Mouse (Mus musculus) CH12.LX (cell line): ENCODE measurements at regions not wholly inside any gene's neighbourhood (a gene's known extent, or its start where the extent isn't known, plus 50 kb on each side); places are given as distances from the start of the nearest gene placed in this dataset.

Experiments used
- DNase-seq: peaks from one replicate; pipeline ENCODE4 v3.0.0-alpha.2; 2013; ENCODE audit errors: extremely low read depth
- H3K27ac ChIP-seq: 2 replicates; pipeline ENCODE4 v1.5.1; 2012; ENCODE audit warnings: low read depth, mild to moderate bottlenecking, control low read depth, moderate library complexity; ENCODE audit not compliant: insufficient read depth
- H3K27me3 ChIP-seq: replicated peaks from 2 replicates; pipeline ENCODE3; 2012; ENCODE audit warnings: inconsistent platforms
- H3K36me3 ChIP-seq, 2 experiments: replicated peaks in 1 of 2; 2 replicates each; pipeline versions ENCODE3 to v1.6.1; 2012; ENCODE audit warnings: inconsistent platforms in 1 of 2, low read length in 1 of 2, mild to moderate bottlenecking in 1 of 2, mixed read lengths in 1 of 2, moderate library complexity in 1 of 2; ENCODE audit not compliant: control insufficient read depth in 1 of 2, insufficient read depth in 1 of 2
- H3K4me1 ChIP-seq, 2 experiments: 2 replicates each; pipeline ENCODE4 v1.6.1; 2012; ENCODE audit warnings: inconsistent platforms in 1 of 2, moderate library complexity in 1 of 2; ENCODE audit not compliant: insufficient read depth in 2 of 2, control insufficient read depth in 1 of 2
- H3K4me2 ChIP-seq: 2 replicates; pipeline ENCODE4 v1.6.1; 2012; ENCODE audit warnings: low read depth, mild to moderate bottlenecking, control low read depth; ENCODE audit not compliant: poor library complexity, insufficient read depth, severe bottlenecking
- H3K4me3 ChIP-seq, 3 experiments: fragments of 150-350 bp in 1 of 3; sonication (generic) in 1 of 3; replicated peaks in 1 of 3; 2 replicates each; pipeline versions ENCODE3 to v1.5.1; 2011 to 2012; ENCODE audit warnings: low read depth in 2 of 3, low read length in 2 of 3, mild to moderate bottlenecking in 2 of 3, moderate library complexity in 2 of 3, control low read depth in 1 of 3, improper control_type of control experiment in 1 of 3, inconsistent platforms in 1 of 3, mixed read lengths in 1 of 3; ENCODE audit not compliant: poor library complexity in 1 of 3
- H3K79me2 ChIP-seq: replicated peaks from 2 replicates; pipeline ENCODE4 v1.6.1; 2012; ENCODE audit warnings: mild to moderate bottlenecking, moderate library complexity; ENCODE audit not compliant: control insufficient read depth, poor library complexity, insufficient read depth, severe bottlenecking; ENCODE audit errors: extremely low read depth
- H3K9ac ChIP-seq: 2 replicates; pipeline ENCODE4 v1.6.1; 2012; ENCODE audit warnings: low read depth, mild to moderate bottlenecking, control low read depth, moderate library complexity; ENCODE audit not compliant: insufficient read depth
- H3K9me3 ChIP-seq: replicated peaks from 2 replicates; pipeline ENCODE3; 2012; ENCODE audit warnings: low read length, inconsistent platforms, mixed read lengths
- E2F4 ChIP-seq: IDR thresholded peaks from 2 replicates; pipeline ENCODE4 v1.6.1; 2011; ENCODE audit warnings: low read depth, low read length, improper control_type of control experiment; ENCODE audit not compliant: insufficient replicate concordance
- ELF1 ChIP-seq: IDR thresholded peaks from 2 replicates; pipeline ENCODE4 v1.6.1; 2014; ENCODE audit warnings: low read depth, mild to moderate bottlenecking, inconsistent platforms, low read length, improper control_type of control experiment
- GABPA ChIP-seq: IDR thresholded peaks from 2 replicates; pipeline ENCODE4 v1.6.1; 2012; ENCODE audit warnings: low read depth, low read length, improper control_type of control experiment, inconsistent platforms; ENCODE audit not compliant: insufficient replicate concordance
- HCFC1 ChIP-seq: IDR thresholded peaks from 2 replicates; pipeline ENCODE4 v1.6.1; 2012; ENCODE audit warnings: low read depth, mild to moderate bottlenecking, inconsistent platforms, low read length, improper control_type of control experiment
- IRF4 ChIP-seq: IDR thresholded peaks from 2 replicates; pipeline ENCODE4 v1.6.1; 2014; ENCODE audit warnings: low read depth, mild to moderate bottlenecking, inconsistent platforms, low read length, improper control_type of control experiment
- KAT2A ChIP-seq: IDR thresholded peaks from 2 replicates; pipeline ENCODE4 v1.6.1; 2012; ENCODE audit warnings: low read length, improper control_type of control experiment, inconsistent platforms; ENCODE audit not compliant: insufficient replicate concordance
- MAFK ChIP-seq: IDR thresholded peaks from 2 replicates; pipeline ENCODE4 v1.6.1; 2011; ENCODE audit warnings: low read length, improper control_type of control experiment; ENCODE audit not compliant: insufficient replicate concordance
- MAX ChIP-seq: IDR thresholded peaks from 2 replicates; pipeline ENCODE4 v1.6.1; 2011; ENCODE audit warnings: low read length, improper control_type of control experiment
- NRF1 ChIP-seq: IDR thresholded peaks from 2 replicates; pipeline ENCODE4 v1.6.1; 2014; ENCODE audit warnings: low read depth, mild to moderate bottlenecking, inconsistent platforms, low read length, improper control_type of control experiment, moderate library complexity
- PAX5 ChIP-seq: IDR thresholded peaks from 2 replicates; pipeline ENCODE4 v1.6.1; 2012; ENCODE audit warnings: low read length, inconsistent platforms, mixed read lengths
- POLR2A ChIP-seq: IDR thresholded peaks from 2 replicates; pipeline ENCODE4 v1.6.1; 2011; ENCODE audit warnings: low read depth, mild to moderate bottlenecking, improper control_type of control experiment, low read length
- POLR2AphosphoS2 ChIP-seq: IDR thresholded peaks from 2 replicates; pipeline ENCODE4 v1.6.1; 2011; ENCODE audit warnings: low read depth, low read length, improper control_type of control experiment
- RAD21 ChIP-seq: IDR thresholded peaks from 2 replicates; pipeline ENCODE4 v1.6.1; 2011; ENCODE audit warnings: low read depth, mild to moderate bottlenecking, low read length, improper control_type of control experiment, moderate library complexity
- RCOR1 ChIP-seq: conservative IDR thresholded peaks from 2 replicates; pipeline ENCODE4 v1.6.1; 2012; ENCODE audit warnings: low read depth, mild to moderate bottlenecking, inconsistent platforms, low read length, improper control_type of control experiment
- USF2 ChIP-seq: conservative IDR thresholded peaks from 2 replicates; pipeline ENCODE4 v1.6.1; 2011; ENCODE audit warnings: low read depth, low read length, improper control_type of control experiment
- ZKSCAN1 ChIP-seq: IDR thresholded peaks from 2 replicates; pipeline ENCODE4 v1.6.1; 2012; ENCODE audit warnings: low read depth, inconsistent platforms, low read length, improper control_type of control experiment, borderline replicate concordance
- dilution Hi-C: fragments of 300-500 bp; cut with MboI; formaldehyde crosslinking; loops from 2 replicates; pipeline ENCODE4 v1.14.3; 2020; ENCODE audit warnings: low sequenced_read_pairs; ENCODE audit not compliant: extremely low pct_unique_long_range_greater_than_20kb, extremely low pct_ligation_motif_present
- in situ Hi-C: fragments of 300-500 bp; cut with MboI; formaldehyde crosslinking; loops from 3 replicates; pipeline ENCODE4 v1.14.3; 2019; ENCODE audit warnings: low sequenced_read_pairs, low pct_ligation_motif_present, low pct_unique_long_range_greater_than_20kb, mixed read lengths

DNA sequence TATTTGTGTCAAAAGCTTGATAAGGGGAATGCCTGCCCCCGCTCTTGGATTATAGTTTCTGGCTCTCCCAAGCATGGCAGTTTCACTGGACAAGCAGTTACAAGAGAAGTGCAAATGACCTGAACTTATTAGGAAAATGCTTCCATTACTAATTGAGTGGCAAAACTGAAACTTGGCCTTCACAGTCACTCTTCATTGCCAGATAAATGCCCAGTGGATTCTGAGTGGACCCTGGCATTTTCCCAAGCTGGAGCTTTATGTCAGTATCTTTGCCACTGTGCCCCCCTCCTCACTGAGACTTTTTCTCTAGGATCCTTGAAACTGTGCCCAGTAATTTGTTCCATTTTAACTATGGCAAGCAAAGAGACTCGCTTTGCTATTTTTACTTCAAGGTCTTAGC, 279.1 kb downstream of the Inhba start:
- no peaks in the 10 kb centered on the region for H3K4me1 ChIP-seq
- in situ Hi-C loops = no loop called here
- dilution Hi-C loops = no loop called here

DNA sequence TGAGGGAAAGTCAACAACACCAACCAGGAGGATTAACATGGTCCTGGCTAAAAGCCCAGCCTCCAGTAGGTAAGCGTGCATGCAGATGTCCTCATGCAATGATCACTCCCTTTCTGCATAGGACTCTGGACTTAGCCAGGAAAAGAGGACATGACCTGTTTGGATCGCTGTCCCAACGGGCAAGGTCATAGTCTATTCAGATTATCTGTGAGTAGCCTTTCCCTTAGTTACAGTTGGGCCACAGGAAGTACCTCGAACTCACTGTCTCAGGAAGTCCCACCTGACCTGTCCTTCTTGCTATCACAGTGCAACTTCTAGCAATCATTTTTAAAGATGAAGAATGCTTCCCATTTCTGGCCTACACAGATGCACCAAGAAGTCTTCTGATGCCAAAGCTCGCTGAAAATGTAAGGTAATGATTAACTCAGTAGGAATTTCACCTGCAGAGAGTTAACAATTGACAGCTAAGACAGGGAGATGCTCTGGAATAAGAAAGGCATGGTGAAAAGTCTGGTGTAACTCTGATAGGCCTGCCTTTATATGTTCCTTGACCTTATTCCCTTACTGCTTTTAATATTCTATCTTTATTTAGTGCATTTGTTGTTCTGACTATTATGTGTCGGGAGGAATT, 280.1 kb downstream of the Inhba start:
- Histone ChIP-seq H3K79me2 (no peaks in the 10 kb centered on the region), H3K27ac (no peak overlapping the region), H3K4me2 (no peak overlapping the region), H3K4me3 (no peak overlapping the region), H3K9ac (no peak overlapping the region), H3K9me3 (no peaks in the 10 kb centered on the region), H3K4me1 (no peaks in the 10 kb centered on the region), H3K27me3 (no peaks in the 10 kb centered on the region), H3K36me3 (no peaks in the 10 kb centered on the region)
- dilution Hi-C loops = no loop called here
- DNase-seq = no peak
- in situ Hi-C loops = no loop called here
- TF ChIP-seq IRF4 (no peak), USF2 (no peak), RAD21 (no peak), MAFK (no peak), RCOR1 (no peak), POLR2AphosphoS2 (no peak), E2F4 (no peak), ZKSCAN1 (no peak), NRF1 (no peak), HCFC1 (no peak), ELF1 (no peak), MAX (no peak), KAT2A (no peak), PAX5 (no peak), GABPA (no peak)

More for the DNA sequence above, 279.1 kb downstream of the Inhba start:
- no peaks in the 10 kb centered on the region for H3K27me3 ChIP-seq
- no peak overlapping the region for H3K9ac ChIP-seq
- no peak overlapping the region for H3K4me2 ChIP-seq
- H3K79me2 ChIP-seq = no peaks in the 10 kb centered on the region
- H3K36me3 ChIP-seq = no peaks in the 10 kb centered on the region
- H3K9me3 ChIP-seq = no peaks in the 10 kb centered on the region
- no peak for DNase-seq
- no peak overlapping the region for H3K27ac ChIP-seq
- no peak for TF ChIP-seq POLR2A
- no peak for TF ChIP-seq POLR2AphosphoS2
- TF ChIP-seq, all 38 proteins: peak for 0
- no peak overlapping the region for H3K4me3 ChIP-seq
